Mouse (Mus musculus): ENCODE measurements around the gene Itga3.

Itga3 gene

GRCm38 (mm10) chr11:95001584-95002347 is 74.8 kb downstream of the Itga3 start:
- DNase-seq = no peak

GRCm38 (mm10) chr11:95001058-95001457 is 75.5 kb downstream of the Itga3 start:
- no peak for DNase-seq

DNA sequence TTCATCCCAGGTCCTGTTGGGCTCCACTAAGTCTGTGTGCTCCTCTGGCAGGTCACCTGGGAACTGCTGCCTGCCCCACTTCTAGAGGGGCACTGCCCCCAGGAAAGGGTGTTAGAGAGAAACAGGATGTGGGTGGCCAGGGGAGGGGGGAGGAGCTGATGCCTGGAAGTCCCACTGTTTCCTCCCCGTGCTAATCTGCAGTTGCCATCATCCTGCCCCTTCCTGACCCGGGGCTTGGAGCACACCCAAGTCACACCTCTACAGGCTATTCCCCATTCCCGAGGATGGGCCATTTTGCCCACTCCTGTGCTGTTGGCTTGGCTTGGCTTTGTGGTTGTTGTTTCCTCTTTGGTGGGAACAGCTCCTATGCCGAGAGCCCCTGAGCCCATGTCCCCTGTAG is 76.1 kb downstream of the Itga3 start:
- DNase-seq = no peak

DNA sequence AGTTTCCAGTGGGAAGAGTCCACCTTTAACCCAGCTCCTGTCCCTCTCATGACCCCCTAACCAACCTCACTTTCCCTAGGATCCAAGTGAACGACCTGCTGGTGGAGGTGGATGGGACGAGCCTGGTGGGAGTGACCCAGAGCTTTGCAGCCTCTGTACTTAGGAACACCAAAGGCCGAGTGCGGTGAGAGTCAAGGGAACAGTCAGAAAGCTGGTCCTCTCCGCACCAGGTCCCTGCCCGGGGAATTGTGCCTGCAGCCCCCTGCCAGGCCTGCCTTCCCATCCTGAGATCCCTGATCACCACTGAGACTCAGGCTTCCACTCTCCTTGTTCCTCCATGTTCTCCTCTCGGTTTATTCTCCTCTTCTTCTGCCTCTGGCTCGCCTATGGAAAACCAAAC is 76.5 kb downstream of the Itga3 start:
- no peak for DNase-seq

- peak; percentile 59 for DNase-seq
Measured at GRCm38 (mm10) chr11:94998041-94998531, 78.5 kb downstream of the Itga3 start.

GRCm38 (mm10) chr11:94997596-94997995 is 79.0 kb downstream of the Itga3 start:
- no peak for DNase-seq

DNA sequence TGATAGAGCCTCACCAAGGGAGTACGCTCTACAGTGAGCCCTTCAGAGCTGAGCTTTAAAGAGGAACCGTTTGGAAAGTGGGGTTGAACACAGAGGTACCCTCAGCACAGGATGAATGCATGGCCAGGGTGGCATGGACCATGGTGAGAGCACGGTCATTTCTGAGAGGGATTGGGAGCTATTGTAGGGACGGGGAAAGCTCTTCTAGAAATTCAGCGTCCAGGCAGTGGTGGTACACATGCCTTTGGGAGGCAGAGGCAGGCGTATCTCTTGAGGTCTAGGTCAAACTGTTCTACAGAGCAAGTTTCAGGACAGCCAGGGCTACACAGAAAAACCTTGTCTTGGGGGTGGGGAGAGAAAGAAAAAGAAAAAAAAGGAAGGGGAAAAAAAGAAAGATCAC is 79.6 kb downstream of the Itga3 start:
- no peak for DNase-seq

GRCm38 (mm10) chr11:94996101-94996500 is 80.5 kb downstream of the Itga3 start:
- DNase-seq = no peak

DNA sequence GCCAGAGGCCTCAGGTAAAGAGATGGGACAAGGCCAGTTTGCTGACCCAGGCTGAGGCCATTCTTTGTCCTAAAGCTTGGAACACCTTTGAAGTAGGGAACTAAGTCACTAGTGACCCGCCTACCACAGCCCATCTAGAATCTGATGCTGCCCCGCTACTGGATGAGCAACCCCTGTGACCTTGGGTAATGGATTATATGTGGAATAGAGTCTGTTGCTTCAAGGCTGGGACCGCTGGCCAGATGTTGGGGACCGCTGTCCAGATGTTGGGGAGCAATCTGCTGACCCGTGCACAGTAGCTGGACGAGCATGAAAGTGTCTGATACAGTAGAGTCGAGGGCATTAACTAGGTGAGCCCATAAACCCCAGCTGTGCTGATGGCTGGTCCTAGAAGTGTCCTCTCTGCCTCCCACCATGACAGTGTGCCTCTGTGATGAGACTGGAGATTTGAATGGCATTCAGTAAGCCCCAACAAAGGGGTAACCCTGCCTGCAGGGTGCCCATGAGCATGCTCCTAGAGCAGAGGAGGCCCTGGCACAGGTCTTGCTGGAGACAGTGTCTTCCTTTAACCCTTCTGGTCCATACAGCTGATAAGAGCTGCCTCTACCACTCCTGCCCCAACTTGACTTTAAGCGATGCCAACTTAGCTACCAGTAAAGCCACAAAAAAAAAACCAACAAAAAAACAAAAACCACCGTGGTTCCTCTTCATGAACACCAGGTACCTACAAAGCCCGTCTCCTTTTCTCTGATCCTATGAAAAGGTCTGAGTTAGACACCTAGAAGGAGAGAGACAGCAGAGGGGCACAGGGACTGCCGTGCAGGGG is 81.4 kb downstream of the Itga3 start:
- DNase-seq = no peak
